Mouse (Mus musculus) kidney, adult 2 months (tissue): ENCODE data around the gene Cdkn1b.

Source experiments
- CTCF ChIP-seq: fragments of 200-500 bp; conservative IDR thresholded peaks from 2 replicates; pipeline ENCODE4 v1.5.1; 2011; ENCODE audit warnings: low read depth, mild to moderate bottlenecking, control low read depth, low read length, moderate library complexity, mixed read lengths; ENCODE audit not compliant: insufficient read depth, insufficient read length
- POLR2A ChIP-seq: fragments of 200-500 bp; IDR thresholded peaks from one replicate; pipeline ENCODE4 v1.6.1; 2011; ENCODE audit warnings: low read depth, low read length, control low read depth

DNA sequence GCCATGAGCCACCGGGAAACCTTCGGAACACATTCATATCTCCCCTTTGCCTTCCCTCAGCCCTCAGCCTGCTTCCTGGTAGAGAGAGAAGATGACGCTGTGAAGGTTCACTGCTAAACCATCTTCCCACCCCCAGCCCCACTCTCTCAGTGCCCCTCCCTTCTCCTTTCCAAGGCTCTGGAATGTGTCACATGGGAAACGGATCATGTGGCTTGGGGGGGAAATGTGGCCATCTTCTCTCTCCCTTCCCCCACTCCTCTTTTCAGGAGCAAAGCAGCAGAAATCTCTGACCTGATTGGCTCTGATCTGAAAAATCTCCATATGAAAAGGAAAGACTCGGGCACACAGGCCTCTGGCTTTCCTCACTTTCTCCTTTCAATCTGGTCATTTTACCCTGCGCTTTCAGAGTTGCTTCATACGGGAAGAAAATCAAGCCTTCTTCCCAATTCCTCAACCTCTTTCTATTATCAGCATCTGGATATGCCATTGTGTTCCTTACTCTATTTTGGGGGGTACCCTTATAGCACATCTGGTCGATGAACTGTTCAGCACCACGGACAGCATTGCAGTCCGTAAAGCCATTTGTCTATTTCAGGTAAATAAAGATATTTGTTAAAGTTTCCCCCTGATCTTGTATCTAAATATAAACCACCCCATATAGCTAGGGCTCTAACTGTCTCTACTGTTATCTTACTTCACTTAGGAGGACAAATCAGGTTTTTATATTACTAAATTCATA lies 32.3 kb upstream of the Cdkn1b start:
- TF ChIP-seq CTCF = no peak
- TF ChIP-seq POLR2A = no peak
